Comparison of ENCODE assay signal across 14 mouse cellular contexts in genomic region chr17:71865437-71865836, GRCm38 (mm10).
"Had no signal": no experiment of that assay in that cellular context is flagged by ENCODE, and none has a peak within 500 bp of the region (broad histone marks: within the 10 kb centered on the region; RNA-seq: fewer than 3 reads in every experiment).

No protein-coding gene starts in this region.

- H3K9ac ChIP-seq: lung, embryonic 14.5 days; midbrain, embryonic 13.5 days; midbrain, embryonic 15.5 days; neural tube, embryonic 12.5 days; stomach, embryonic 15.5 days had no signal

- H3K4me1 ChIP-seq: megakaryocyte, embryonic 14.5 days had no signal

- H3K4me3 ChIP-seq: megakaryocyte, embryonic 14.5 days; midbrain, embryonic 13.5 days; midbrain, embryonic 15.5 days; neural tube, embryonic 12.5 days; stomach, embryonic 15.5 days had no signal

- H3K36me3 ChIP-seq: midbrain, embryonic 13.5 days; midbrain, embryonic 15.5 days; neural tube, embryonic 12.5 days; stomach, embryonic 15.5 days had no signal

- DNase-seq: lung, embryonic 14.5 days; lung, postnatal 10 days; lung, postnatal 4 days; right cerebral cortex, postnatal 14 days; thymus, adult 2 months; thymus, postnatal 25 days; thymus, postnatal 4 days had no signal

- H3K27ac ChIP-seq: midbrain, embryonic 13.5 days; midbrain, embryonic 15.5 days; neural tube, embryonic 12.5 days; stomach, embryonic 15.5 days; stomach, postnatal 0 days had no signal

- H3K4me2 ChIP-seq: lung, embryonic 14.5 days; midbrain, embryonic 11.5 days; midbrain, embryonic 13.5 days; midbrain, embryonic 15.5 days; neural tube, embryonic 12.5 days; stomach, embryonic 15.5 days had no signal

- H3K27me3 ChIP-seq: midbrain, embryonic 13.5 days; midbrain, embryonic 15.5 days; neural tube, embryonic 12.5 days; stomach, embryonic 15.5 days had no signal

- H3K9me3 ChIP-seq: midbrain, embryonic 13.5 days; midbrain, embryonic 15.5 days; neural tube, embryonic 12.5 days; stomach, embryonic 15.5 days had no signal

- ATAC-seq: midbrain, embryonic 13.5 days; midbrain, embryonic 15.5 days had no signal
